Mouse (Mus musculus): ENCODE data around the gene Map2. TPM values are rescaled to one million over a fixed set of nuclear protein-coding genes. Genes with fewer than 3 reads are reported as not detected.

Gene Map2
- total RNA-seq, 2 experiments from 2014 or later, result 1,064 to 1,130 TPM

DNA sequence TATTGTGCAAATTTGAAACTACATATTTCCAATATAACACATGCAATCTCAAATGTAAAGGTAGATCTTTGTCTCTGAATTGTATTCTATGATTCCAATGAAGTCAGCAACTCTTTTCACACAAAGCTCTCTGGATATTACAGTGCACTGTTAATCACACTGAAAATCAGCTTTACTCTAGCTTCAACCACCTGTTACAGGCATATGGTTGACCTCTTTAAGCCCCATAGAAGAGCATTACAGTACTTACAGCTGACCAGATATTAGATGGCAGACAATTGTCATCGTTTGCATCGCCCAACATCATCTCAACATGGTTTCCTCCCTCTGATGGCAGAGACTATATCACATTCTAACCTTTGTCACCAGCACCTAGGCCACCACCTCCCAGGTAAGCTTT lies 189.3 kb downstream of the Map2 start:
- Histone ChIP-seq H3K4me3 (no peak overlapping the region), H3K27ac (no peak overlapping the region)
- no peak for DNase-seq (ENCODE audit: extremely low spot score in 1 of 2, low spot score in 2 of 2)
- TF ChIP-seq CTCF (IDR thresholded peaks at IDR 0.05), result no peak
- intact Hi-C loops (cut with DNase I), result no loop called here

DNA sequence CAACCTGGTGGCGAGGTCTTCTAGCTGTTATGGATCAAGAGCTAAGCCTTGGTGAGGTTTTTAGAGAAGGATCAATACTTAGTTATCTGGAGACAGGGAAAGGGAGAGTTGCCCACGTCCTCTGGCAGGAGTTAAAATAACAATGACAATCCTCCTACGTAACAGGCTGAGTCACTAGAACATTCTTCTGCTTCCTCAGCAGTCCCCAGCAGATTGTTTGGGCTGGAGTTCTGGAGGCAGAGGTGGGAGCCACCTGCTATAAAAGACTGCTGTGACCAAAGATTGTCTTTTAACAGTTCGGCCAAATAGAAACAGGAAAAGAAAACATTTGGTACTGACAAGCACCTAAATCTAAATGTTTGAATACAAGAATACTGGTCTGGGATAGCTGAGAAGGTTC lies 190.5 kb downstream of the Map2 start:
- H3K4me3 ChIP-seq, result no peak overlapping the region
- no peak for TF ChIP-seq CTCF (IDR thresholded peaks at IDR 0.05)
- intact Hi-C loops (cut with DNase I), result loop anchor here (5.0 kb wide), 1 partner anchor 188 kb away; the partner anchor contains the start of gene Map2
- DNase-seq (ENCODE audit: extremely low spot score in 1 of 2, low spot score in 2 of 2), result peak; percentile 31 to 47
- H3K27ac ChIP-seq, result peak overlapping the region; percentile 53; the same call in 1 of the 2 replicates

- TF ChIP-seq CTCF (IDR thresholded peaks at IDR 0.05), result no peak
- no peak overlapping the region for H3K27ac ChIP-seq
- intact Hi-C loops (cut with DNase I), result loop anchor here (5.0 kb wide), 1 partner anchor 192 kb away; the partner anchor contains the start of gene Map2
- H3K4me3 ChIP-seq, result no peak overlapping the region
- DNase-seq (ENCODE audit: extremely low spot score in 1 of 2, low spot score in 2 of 2), result no peak
Observed at GRCm38 (mm10) chr1:66369486-66369885, 194.4 kb downstream of the Map2 start.

DNA sequence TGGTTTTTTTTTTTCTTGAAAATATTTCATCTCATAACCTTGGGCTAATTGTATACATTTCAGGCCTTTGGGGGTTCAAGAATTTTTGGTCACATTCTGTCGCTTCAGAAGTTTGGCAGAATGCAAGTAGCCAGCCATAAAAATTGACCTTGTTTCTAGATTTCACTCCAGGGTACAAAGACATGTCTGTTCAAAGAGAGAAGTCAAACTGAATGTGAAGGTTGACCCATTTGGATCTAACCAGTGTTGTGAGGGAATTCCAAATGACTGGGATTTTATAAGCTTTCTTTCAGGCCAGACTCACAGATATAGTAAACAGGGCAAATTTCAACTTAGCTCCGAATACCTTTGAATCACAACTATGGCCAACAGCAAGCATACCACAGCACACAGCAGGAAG lies 196.3 kb downstream of the Map2 start:
- intact Hi-C loops (cut with DNase I), result no loop called here
- no peak for TF ChIP-seq CTCF (IDR thresholded peaks at IDR 0.05)
- Histone ChIP-seq H3K4me3 (no peak overlapping the region), H3K27ac (no peak overlapping the region)
- DNase-seq (ENCODE audit: extremely low spot score in 1 of 2, low spot score in 2 of 2), result no peak

GRCm38 (mm10) chr1:66386321-66386720 lies 211.2 kb downstream of the Map2 start:
- no peak for TF ChIP-seq CTCF (IDR thresholded peaks at IDR 0.05)
- intact Hi-C loops (cut with DNase I), result loop anchor here (5.0 kb wide), 2 partner anchors 64 to 209 kb away; partner anchors contain the start of gene Map2
- H3K27ac ChIP-seq, result peak overlapping the region; percentile 63

DNA sequence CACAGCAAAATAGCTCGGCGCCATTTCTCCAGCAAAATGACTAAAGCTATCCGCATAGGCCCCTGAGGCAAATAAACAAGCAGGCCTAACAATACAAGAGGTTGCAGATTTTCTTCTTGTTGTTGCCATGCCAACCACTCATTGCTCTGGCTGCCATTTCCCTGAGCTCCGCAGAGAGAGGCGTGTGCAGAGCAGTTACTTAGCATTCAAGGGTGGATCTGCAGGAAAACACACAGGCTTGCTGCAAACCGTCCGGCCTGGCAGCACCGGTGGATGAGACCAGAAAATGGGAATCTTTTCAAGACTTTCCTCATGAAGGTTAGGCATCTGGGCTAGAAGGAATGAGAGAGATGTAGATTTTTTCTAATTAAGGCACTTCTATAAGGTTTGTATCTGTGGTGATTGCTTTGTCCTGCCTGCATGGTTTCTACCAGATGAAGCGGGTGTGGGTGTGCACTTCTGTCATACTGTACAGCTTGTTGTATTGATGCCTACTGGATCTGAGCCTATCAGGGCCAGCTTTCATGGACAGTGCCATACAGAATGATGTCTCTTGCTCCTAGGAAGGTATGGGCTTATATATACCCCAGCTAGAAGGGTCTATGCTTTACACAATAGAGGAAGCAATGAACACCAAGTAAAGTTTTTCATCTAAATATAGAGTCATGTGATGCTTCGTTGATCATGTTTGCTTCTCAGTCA lies 211.8 kb downstream of the Map2 start:
- Histone ChIP-seq H3K4me3 (peak overlapping the region; percentile 33), H3K27ac (peak overlapping the region; percentile 63)
- no peak for TF ChIP-seq CTCF (IDR thresholded peaks at IDR 0.05)
- intact Hi-C loops (cut with DNase I), result loop anchor here (5.0 kb wide), 2 partner anchors 65 to 210 kb away; partner anchors contain the start of gene Map2
- peak in 1 of 2 experiments; percentile 62 for DNase-seq (ENCODE audit: extremely low spot score in 1 of 2, low spot score in 2 of 2)

More at GRCm38 (mm10) chr1:66386321-66386720, 211.2 kb downstream of the Map2 start:
- no peak overlapping the region for H3K4me3 ChIP-seq
- no peak for DNase-seq (ENCODE audit: extremely low spot score in 1 of 2, low spot score in 2 of 2)

DNA sequence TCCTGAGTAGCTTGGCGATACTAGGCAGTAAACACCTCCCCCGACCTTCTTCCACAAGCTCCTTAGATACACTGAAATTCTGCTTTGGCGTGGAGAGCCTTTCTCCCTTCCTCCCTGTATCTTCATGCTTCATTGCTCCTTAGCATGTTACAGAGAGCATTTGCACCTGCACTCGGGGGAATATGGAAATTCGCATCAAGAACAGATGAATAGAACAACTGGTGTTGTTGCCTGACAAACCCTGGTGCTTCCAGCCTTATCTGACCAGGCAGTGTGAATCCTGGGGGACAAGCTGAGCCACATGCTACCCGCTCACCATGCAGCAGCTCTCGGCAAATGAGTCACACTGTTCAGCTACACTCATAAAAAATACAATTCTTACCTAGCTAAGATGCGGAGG lies 213.5 kb downstream of the Map2 start:
- peak; percentile 45 to 48 for DNase-seq (ENCODE audit: extremely low spot score in 1 of 2, low spot score in 2 of 2)
- intact Hi-C loops (cut with DNase I), result loop anchor here (5.0 kb wide), 2 partner anchors 66 to 211 kb away; partner anchors contain the start of gene Map2
- peak overlapping the region; percentile 72 for H3K27ac ChIP-seq
- no peak for TF ChIP-seq CTCF (IDR thresholded peaks at IDR 0.05)
- H3K4me3 ChIP-seq, result peak overlapping the region; percentile 31

DNA sequence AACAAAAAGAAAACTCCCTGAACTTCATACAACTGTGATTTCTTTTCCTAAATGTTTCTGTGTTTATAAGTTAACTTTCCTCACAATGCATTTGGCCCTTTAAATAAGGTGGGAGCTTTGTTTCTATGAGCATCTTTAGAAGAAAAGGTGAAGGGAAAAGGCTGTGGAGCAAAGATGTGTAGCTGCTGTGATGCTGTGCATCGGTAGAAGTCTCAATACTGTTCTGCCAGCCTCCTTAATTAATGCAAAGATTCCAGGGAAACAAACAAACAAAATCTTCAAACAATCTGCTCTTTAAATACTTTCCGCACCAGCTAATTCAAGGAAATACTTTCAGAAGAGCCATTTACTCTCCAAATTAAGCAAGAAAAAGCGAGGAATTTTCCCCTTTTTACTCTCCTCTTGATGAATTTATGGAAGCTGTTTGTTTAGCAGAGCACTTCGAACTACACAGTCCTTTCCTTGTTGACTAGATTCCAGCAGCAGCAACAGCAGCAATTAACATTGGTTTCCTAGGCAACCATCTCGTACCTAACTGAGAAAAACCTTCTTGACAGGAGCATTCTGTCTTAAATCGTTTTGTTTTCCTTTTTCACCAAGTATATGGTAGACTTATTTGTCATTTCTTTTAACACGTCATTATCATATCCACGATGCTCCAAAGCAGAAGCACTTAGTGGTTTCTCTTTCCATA lies 220.0 kb downstream of the Map2 start:
- intact Hi-C loops (cut with DNase I), result no loop called here
- Histone ChIP-seq H3K27ac (peak overlapping the region; percentile 6; the same call in 1 of the 2 replicates), H3K4me3 (no peak overlapping the region)
- DNase-seq (ENCODE audit: extremely low spot score in 1 of 2, low spot score in 2 of 2), result no peak
- TF ChIP-seq CTCF (IDR thresholded peaks at IDR 0.05), result no peak

GRCm38 (mm10) chr1:66395826-66396225 lies 220.8 kb downstream of the Map2 start:
- TF ChIP-seq CTCF (IDR thresholded peaks at IDR 0.05), result no peak
- DNase-seq (ENCODE audit: extremely low spot score in 1 of 2, low spot score in 2 of 2), result no peak
- H3K4me3 ChIP-seq, result no peak overlapping the region
- intact Hi-C loops (cut with DNase I), result no loop called here
- H3K27ac ChIP-seq, result peak overlapping the region; percentile 6; the same call in 1 of the 2 replicates

DNA sequence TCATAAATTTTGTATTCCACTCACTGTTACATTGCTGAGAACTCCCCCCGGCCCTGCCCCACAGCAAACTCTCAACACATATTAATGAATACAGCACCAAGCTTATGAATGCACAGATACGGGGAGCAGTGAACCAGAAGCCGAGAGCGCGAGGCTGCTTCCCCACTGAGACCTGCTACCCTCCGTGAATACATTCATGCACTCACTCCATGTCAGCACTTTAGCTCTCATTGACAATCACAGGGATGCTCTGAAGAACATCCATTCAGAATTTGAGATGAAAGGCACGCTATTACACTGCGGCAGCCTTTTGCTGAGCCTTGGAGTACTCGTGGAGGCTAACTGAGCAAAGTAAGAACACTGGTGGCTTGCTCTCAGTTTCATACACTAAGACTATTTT lies 226.8 kb downstream of the Map2 start:
- no peak for DNase-seq (ENCODE audit: extremely low spot score in 1 of 2, low spot score in 2 of 2)
- TF ChIP-seq CTCF (IDR thresholded peaks at IDR 0.05), result no peak
- H3K4me3 ChIP-seq, result no peak overlapping the region
- H3K27ac ChIP-seq, result no peak overlapping the region
- intact Hi-C loops (cut with DNase I), result no loop called here

GRCm38 (mm10) chr1:66407270-66407967 lies 232.3 kb downstream of the Map2 start:
- TF ChIP-seq CTCF (IDR thresholded peaks at IDR 0.05), result peak; percentile 19

More at GRCm38 (mm10) chr1:66407270-66407967, 232.3 kb downstream of the Map2 start:
- Histone ChIP-seq H3K4me3 (no peak overlapping the region), H3K27ac (no peak overlapping the region)
- intact Hi-C loops (cut with DNase I), result loop anchor here (5.0 kb wide), 1 partner anchor 300 kb away; no protein-coding TSS in a partner anchor
- no peak for DNase-seq (ENCODE audit: extremely low spot score in 1 of 2, low spot score in 2 of 2)

All from left cerebral cortex, adult 2 months (tissue).